Mouse (Mus musculus): ENCODE results near the gene Fdxr. TPM values are rescaled to one million over a fixed set of nuclear protein-coding genes. Genes with fewer than 3 reads are reported as not detected.

Fdxr gene
- polyA plus RNA-seq (2014; fragmentation: Nextera tagmentation; extraction: Ambion mirVana) = 10.2 and 15.6 TPM in 2 replicates

DNA sequence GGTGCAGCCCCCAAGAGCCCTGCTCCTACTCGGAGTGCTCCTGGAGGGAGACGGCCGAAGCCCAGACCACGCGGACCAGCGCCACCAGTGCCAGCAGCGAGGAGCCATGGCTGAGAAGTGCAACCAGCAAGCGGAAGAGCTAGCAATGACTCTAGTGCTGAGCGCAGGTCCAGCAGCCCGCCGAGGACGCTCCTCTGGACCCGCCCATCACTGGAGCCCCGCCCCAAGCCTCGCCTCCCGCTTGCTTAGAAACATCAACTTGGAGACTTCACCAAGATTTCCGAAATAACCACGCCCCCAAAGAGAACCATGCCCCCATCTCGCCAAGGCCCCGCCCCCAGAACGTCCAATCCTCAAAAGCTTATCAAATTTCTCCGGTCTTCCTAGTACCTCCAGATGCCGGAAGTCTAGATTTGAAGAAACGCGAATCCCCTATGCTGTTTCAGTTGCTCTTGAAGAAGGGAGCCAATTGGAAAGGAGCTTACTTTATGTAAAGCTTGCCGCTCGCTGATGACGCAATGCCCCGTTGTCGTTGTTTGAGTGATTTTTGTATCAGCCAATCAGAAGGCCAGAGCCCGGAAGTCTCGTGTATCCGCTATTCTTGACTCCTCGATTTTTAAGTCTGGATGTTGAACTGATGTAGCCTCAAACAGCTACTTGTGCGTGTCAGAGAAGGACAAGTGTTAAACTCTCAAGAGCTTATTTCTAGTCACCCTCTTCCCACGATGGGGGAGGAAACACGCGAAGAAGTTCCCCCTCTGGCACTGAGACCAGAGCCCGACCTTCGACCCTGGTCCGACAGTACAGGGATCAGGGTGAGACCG is at the start of gene Fdxr:
TSS of gene Fdxr (minus strand) at position 271 of the 824 bp plus-strand sequence.
- Histone ChIP-seq H3K9ac (ENCODE audit: low read length) (peak within 1 kb of the TSS; percentile 63), H3K4me2 (ENCODE audit: low read depth, severe bottlenecking) (peak within 1 kb of the TSS; percentile 67), H3K4me1 (ENCODE audit: control insufficient read depth, insufficient read depth, low read length) (peaks cover 4% of the 10 kb centered on the region; the same call in 1 of the 2 replicates), H3K36me3 (ENCODE audit: control insufficient read depth, insufficient read depth, low read length) (no peaks in the 10 kb centered on the region), H3K4me3 (ENCODE audit: low read depth, low read length) (peak within 1 kb of the TSS; percentile 46), H3K27ac (replicated peaks; ENCODE audit: low read depth, low read length) (peak within 1 kb of the TSS; percentile 57; the same call in 1 of the 2 replicates), H3K27me3 (ENCODE audit: control insufficient read depth, insufficient read depth, low read length) (no peaks in the 10 kb centered on the region), H3K9me3 (ENCODE audit: control insufficient read depth, low read length) (no peaks in the 10 kb centered on the region)
- WGBS = under 1% methylated on average over 42 of the region's 42 CpGs
- ATAC-seq (ENCODE audit: insufficient number of reproducible peaks, low FRiP score, low TSS enrichment, low read depth) (peak; percentile 95), DNase-seq (ENCODE audit: low spot score) (peak; percentile 98)

DNA sequence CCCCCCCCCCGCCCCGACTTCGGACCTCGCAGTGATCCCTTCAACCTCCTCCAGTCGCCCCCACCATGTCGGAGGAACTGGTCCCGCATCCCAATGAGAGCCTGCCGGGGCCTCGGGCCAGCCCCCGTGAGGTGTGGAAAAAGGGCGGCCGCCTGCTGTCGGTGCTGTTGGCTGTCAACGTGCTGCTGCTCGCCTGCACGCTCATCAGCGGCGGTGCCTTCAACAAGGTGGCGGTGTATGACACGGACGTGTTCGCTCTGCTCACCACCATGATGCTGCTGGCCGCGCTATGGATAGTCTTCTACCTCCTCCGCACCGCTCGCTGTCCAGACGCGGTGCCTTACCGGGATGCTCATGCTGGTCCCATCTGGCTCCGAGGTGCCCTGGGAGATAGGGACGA is 46.5 kb upstream of the Fdxr start:
- 0 out of 2 replicates have a peak, but pooled peaks cover 2% of the 10 kb centered on the region for H3K4me1 ChIP-seq (ENCODE audit: control insufficient read depth, insufficient read depth, low read length)
- H3K27me3 ChIP-seq (ENCODE audit: control insufficient read depth, insufficient read depth, low read length) = peaks cover 63% of the 10 kb centered on the region
- H3K27ac ChIP-seq (replicated peaks; ENCODE audit: low read depth, low read length) = no peak overlapping the region
- H3K9ac ChIP-seq (ENCODE audit: low read length) = no peak overlapping the region
- H3K36me3 ChIP-seq (ENCODE audit: control insufficient read depth, insufficient read depth, low read length) = no peaks in the 10 kb centered on the region
- peak; percentile 26 for DNase-seq (ENCODE audit: low spot score)
- H3K4me2 ChIP-seq (ENCODE audit: low read depth, severe bottlenecking) = no peak overlapping the region
- 14% methylated on average over 32 of the region's 32 CpGs for WGBS
- no peaks in the 10 kb centered on the region for H3K9me3 ChIP-seq (ENCODE audit: control insufficient read depth, low read length)
- ATAC-seq (ENCODE audit: insufficient number of reproducible peaks, low FRiP score, low TSS enrichment, low read depth) = no peak
- H3K4me3 ChIP-seq (ENCODE audit: low read depth, low read length) = no peak overlapping the region

DNA sequence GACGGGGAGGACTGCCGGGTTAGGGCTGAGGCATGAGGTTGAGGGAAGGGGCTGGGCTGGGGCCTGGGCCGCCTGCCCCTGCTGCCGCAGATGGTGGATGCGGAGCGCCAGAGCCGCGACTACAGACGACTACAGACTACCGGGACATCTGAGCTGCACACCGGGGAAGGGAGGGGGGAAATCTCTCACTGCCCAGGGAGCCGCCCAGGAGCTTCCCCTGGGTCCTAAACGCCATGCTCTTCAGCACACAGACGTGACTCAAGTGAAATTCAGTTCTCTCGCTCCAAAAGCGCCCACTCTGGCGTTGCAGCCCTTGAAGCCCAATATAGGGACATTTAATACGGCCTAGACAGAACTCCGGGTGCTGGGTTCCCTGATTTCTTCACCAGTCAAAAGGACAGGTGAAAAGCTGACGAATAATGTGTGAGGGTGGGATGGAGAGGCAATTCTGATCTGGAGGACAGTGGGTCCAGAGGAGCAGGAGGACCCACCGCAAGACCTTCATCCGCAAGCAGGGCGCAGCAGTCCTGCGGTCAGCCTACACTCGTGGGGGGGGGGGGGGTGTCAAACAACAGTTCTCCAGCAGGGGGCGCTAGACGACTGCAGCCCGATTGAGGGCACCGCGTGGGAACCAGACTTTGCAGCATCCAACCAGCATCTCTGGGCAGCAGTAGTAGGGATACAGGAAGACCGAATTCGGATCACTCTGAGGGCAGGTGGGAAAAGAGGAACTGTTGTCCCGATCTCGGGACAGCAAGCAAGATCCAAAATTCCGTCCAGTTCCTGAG is 45.2 kb upstream of the Fdxr start, which contains the start of gene Ush1g:
TSS of gene Ush1g (minus strand) at position 136 of the 788 bp plus-strand sequence.
- H3K9ac ChIP-seq (ENCODE audit: low read length) = no peak within 1 kb of the TSS
- H3K9me3 ChIP-seq (ENCODE audit: control insufficient read depth, low read length) = no peaks in the 10 kb centered on the region
- peaks cover 75% of the 10 kb centered on the region for H3K27me3 ChIP-seq (ENCODE audit: control insufficient read depth, insufficient read depth, low read length)
- H3K36me3 ChIP-seq (ENCODE audit: control insufficient read depth, insufficient read depth, low read length) = no peaks in the 10 kb centered on the region
- 0 out of 2 replicates have a peak, but pooled peaks cover 2% of the 10 kb centered on the region for H3K4me1 ChIP-seq (ENCODE audit: control insufficient read depth, insufficient read depth, low read length)
- no peak within 1 kb of the TSS for H3K4me2 ChIP-seq (ENCODE audit: low read depth, severe bottlenecking)
- H3K27ac ChIP-seq (replicated peaks; ENCODE audit: low read depth, low read length) = no peak within 1 kb of the TSS
- peak; percentile 58; the same call in 1 of the 2 replicates for ATAC-seq (ENCODE audit: insufficient number of reproducible peaks, low FRiP score, low TSS enrichment, low read depth)
- no peak within 1 kb of the TSS for H3K4me3 ChIP-seq (ENCODE audit: low read depth, low read length)
- WGBS = 5% methylated on average over 35 of the region's 35 CpGs
- peak; percentile 86 for DNase-seq (ENCODE audit: low spot score)

DNA sequence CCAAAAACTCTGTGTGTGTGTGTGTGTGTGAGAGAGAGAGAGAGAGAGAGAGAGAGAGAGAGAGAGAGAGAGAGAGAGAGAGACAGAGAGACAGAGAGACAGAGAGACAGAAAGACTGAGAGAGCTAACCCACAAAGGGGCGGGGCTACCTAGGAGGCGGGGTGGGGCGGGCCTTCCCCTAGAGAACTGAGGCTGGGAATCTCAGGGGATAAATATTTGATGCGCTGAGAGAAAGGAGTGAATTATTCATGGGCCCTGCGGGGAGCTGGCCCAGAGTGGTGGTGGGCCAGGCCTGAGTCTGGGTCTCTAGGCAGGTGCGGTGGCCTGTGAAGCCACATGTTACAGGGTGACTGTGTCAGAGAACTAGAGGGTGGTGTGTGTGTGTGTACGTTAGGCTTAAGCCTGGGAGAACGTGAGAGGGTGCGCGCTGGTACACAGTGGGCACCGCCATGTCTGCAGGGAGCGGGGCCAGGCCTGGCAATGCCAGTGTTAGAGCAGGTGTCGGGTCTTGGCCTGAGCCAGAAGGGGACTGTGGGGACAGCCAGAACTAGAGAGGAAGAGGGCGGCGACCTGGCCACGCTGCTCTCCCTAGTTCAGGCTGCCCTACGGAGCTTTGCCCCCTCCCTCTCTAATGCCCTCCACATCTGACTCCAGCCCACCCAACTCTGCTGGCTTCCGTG is 43.0 kb upstream of the Fdxr start:
- H3K27ac ChIP-seq (replicated peaks; ENCODE audit: low read depth, low read length) = no peak overlapping the region
- DNase-seq (ENCODE audit: low spot score) = no peak
- peaks cover 98% of the 10 kb centered on the region for H3K27me3 ChIP-seq (ENCODE audit: control insufficient read depth, insufficient read depth, low read length)
- 0 out of 2 replicates have a peak, but pooled peaks cover 2% of the 10 kb centered on the region for H3K4me1 ChIP-seq (ENCODE audit: control insufficient read depth, insufficient read depth, low read length)
- no peak overlapping the region for H3K4me2 ChIP-seq (ENCODE audit: low read depth, severe bottlenecking)
- H3K4me3 ChIP-seq (ENCODE audit: low read depth, low read length) = no peak overlapping the region
- no peak overlapping the region for H3K9ac ChIP-seq (ENCODE audit: low read length)
- no peak for ATAC-seq (ENCODE audit: insufficient number of reproducible peaks, low FRiP score, low TSS enrichment, low read depth)
- 7% methylated on average over 18 of the region's 18 CpGs for WGBS
- no peaks in the 10 kb centered on the region for H3K36me3 ChIP-seq (ENCODE audit: control insufficient read depth, insufficient read depth, low read length)
- H3K9me3 ChIP-seq (ENCODE audit: control insufficient read depth, low read length) = no peaks in the 10 kb centered on the region

DNA sequence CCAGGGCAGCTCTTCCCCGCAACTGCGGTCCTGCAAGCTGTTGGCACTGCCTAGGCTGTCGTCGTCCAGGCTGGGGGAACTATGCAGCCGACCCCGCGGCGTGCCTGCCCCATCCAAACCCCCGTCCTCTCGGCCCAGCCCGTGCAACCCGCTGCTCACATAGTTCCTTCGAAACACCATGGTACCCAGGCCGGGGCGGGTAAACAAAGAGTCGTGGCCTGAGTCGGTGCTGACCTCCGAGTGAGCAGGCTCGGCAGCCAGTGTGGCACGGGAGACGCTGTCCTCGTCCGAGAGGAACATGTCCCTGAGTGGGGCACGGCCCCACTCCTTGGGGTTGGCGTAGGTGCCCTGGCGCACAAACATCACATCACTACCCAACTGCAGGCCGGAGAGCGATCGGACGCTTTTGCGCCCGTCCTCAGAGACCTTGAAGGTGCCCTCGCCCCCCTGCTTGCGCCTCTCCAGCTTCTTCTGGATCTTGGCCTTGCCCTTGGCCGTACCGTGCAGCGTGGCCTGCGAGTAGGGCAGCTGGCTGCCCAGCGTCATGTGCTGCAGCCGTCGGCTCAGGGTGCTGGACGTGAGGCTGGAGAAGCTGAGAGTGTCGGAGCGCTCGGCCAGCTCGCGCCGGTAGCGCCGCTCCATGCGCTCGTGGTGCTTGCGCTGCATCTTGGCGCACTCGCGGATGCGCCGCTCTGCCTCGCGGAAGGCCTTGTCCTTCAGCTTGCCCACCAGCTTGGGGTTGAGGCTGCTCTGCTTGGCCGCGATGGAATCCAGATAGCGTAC is 41.6 kb upstream of the Fdxr start:
- Histone ChIP-seq H3K27ac (replicated peaks; ENCODE audit: low read depth, low read length) (no peak overlapping the region), H3K36me3 (ENCODE audit: control insufficient read depth, insufficient read depth, low read length) (no peaks in the 10 kb centered on the region), H3K4me3 (ENCODE audit: low read depth, low read length) (peak overlapping the region; percentile 5; the same call in 1 of the 2 replicates), H3K4me2 (ENCODE audit: low read depth, severe bottlenecking) (no peak overlapping the region), H3K4me1 (ENCODE audit: control insufficient read depth, insufficient read depth, low read length) (0 out of 2 replicates have a peak, but pooled peaks cover 2% of the 10 kb centered on the region), H3K9ac (ENCODE audit: low read length) (no peak overlapping the region), H3K27me3 (ENCODE audit: control insufficient read depth, insufficient read depth, low read length) (peaks cover 92% of the 10 kb centered on the region), H3K9me3 (ENCODE audit: control insufficient read depth, low read length) (no peaks in the 10 kb centered on the region)
- DNase-seq (ENCODE audit: low spot score) (peak; percentile 33), ATAC-seq (ENCODE audit: insufficient number of reproducible peaks, low FRiP score, low TSS enrichment, low read depth) (no peak)
- 3% methylated on average over 63 of the region's 63 CpGs for WGBS

DNA sequence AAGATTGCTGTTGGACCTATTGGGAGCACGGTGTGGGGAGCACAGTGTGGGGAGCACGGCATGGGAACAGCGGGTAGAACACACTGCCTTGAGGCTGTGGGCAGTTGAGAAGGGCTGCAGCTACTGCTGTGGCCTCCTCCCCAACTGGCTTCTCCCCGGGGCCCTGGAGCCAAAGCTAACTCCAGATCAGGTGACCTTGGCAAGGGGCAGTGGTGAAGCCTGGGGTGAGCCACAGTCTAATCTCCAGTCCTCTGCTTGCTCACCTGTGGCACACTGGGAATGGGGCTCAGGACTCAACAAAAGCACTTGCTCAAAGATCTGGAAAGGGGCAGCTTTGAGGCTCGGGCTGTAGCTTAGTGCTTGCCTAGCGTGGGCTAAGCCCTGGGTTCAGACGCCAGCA is 40.4 kb upstream of the Fdxr start:
- 54% methylated on average over 7 of the region's 7 CpGs for WGBS
- ATAC-seq (ENCODE audit: insufficient number of reproducible peaks, low FRiP score, low TSS enrichment, low read depth) (no peak), DNase-seq (ENCODE audit: low spot score) (no peak)
- Histone ChIP-seq H3K36me3 (ENCODE audit: control insufficient read depth, insufficient read depth, low read length) (no peaks in the 10 kb centered on the region), H3K9me3 (ENCODE audit: control insufficient read depth, low read length) (no peaks in the 10 kb centered on the region), H3K4me2 (ENCODE audit: low read depth, severe bottlenecking) (no peak overlapping the region), H3K27me3 (ENCODE audit: control insufficient read depth, insufficient read depth, low read length) (peaks cover 81% of the 10 kb centered on the region), H3K27ac (replicated peaks; ENCODE audit: low read depth, low read length) (no peak overlapping the region), H3K9ac (ENCODE audit: low read length) (no peak overlapping the region), H3K4me3 (ENCODE audit: low read depth, low read length) (no peak overlapping the region), H3K4me1 (ENCODE audit: control insufficient read depth, insufficient read depth, low read length) (0 out of 2 replicates have a peak, but pooled peaks cover 2% of the 10 kb centered on the region)

DNA sequence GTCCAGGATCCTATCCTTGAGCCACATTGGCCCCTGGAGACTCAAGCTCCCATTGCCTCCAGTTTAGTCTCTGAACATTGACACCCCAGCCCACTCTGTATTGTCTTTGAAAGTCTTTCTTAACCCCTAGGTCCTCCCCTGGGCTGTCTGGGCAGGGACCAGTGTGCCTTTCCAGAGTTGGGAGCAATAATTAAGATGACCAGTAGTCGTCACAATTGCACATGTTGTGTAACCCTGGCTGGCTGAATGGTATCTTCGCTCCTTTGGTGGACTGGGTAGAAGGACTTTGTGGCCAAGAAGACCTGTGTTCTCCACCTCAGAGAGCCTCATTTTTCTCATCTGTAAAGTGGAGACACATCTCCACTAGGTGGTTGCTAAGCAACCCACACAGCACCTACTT is 37.4 kb upstream of the Fdxr start:
- DNase-seq (ENCODE audit: low spot score) (no peak), ATAC-seq (ENCODE audit: insufficient number of reproducible peaks, low FRiP score, low TSS enrichment, low read depth) (no peak)
- H3K27ac ChIP-seq (replicated peaks; ENCODE audit: low read depth, low read length) = no peak overlapping the region
- no peak overlapping the region for H3K4me3 ChIP-seq (ENCODE audit: low read depth, low read length)
- H3K4me1 ChIP-seq (ENCODE audit: control insufficient read depth, insufficient read depth, low read length) = no peaks in the 10 kb centered on the region
- H3K9ac ChIP-seq (ENCODE audit: low read length) = no peak overlapping the region
- H3K27me3 ChIP-seq (ENCODE audit: control insufficient read depth, insufficient read depth, low read length) = peaks cover 52% of the 10 kb centered on the region
- H3K4me2 ChIP-seq (ENCODE audit: low read depth, severe bottlenecking) = no peak overlapping the region
- no peaks in the 10 kb centered on the region for H3K36me3 ChIP-seq (ENCODE audit: control insufficient read depth, insufficient read depth, low read length)
- 45% methylated on average over 2 of the region's 2 CpGs for WGBS
- no peaks in the 10 kb centered on the region for H3K9me3 ChIP-seq (ENCODE audit: control insufficient read depth, low read length)
